Mouse (Mus musculus) CH12.LX (cell line): Measurements from ENCODE around the gene Thoc7. TPM values are rescaled to one million over a fixed set of nuclear protein-coding genes. Genes with fewer than 3 reads are reported as not detected.

Source experiments
- DNase-seq: peaks from one replicate; pipeline ENCODE4 v3.0.0-alpha.2; 2013; ENCODE audit errors: extremely low read depth
- H3K27ac ChIP-seq: 2 replicates; pipeline ENCODE4 v1.5.1; 2012; ENCODE audit warnings: low read depth, mild to moderate bottlenecking, control low read depth, moderate library complexity; ENCODE audit not compliant: insufficient read depth
- H3K27me3 ChIP-seq: replicated peaks from 2 replicates; pipeline ENCODE3; 2012; ENCODE audit warnings: inconsistent platforms
- H3K36me3 ChIP-seq, 2 experiments: replicated peaks in 1 of 2; 2 replicates each; pipeline versions ENCODE3 to v1.6.1; 2012; ENCODE audit warnings: inconsistent platforms in 1 of 2, low read length in 1 of 2, mild to moderate bottlenecking in 1 of 2, mixed read lengths in 1 of 2, moderate library complexity in 1 of 2; ENCODE audit not compliant: control insufficient read depth in 1 of 2, insufficient read depth in 1 of 2
- H3K4me1 ChIP-seq, 2 experiments: 2 replicates each; pipeline ENCODE4 v1.6.1; 2012; ENCODE audit warnings: inconsistent platforms in 1 of 2, moderate library complexity in 1 of 2; ENCODE audit not compliant: insufficient read depth in 2 of 2, control insufficient read depth in 1 of 2
- H3K4me2 ChIP-seq: 2 replicates; pipeline ENCODE4 v1.6.1; 2012; ENCODE audit warnings: low read depth, mild to moderate bottlenecking, control low read depth; ENCODE audit not compliant: poor library complexity, insufficient read depth, severe bottlenecking
- H3K4me3 ChIP-seq, 3 experiments: fragments of 150-350 bp in 1 of 3; sonication (generic) in 1 of 3; replicated peaks in 1 of 3; 2 replicates each; pipeline versions ENCODE3 to v1.5.1; 2011 to 2012; ENCODE audit warnings: low read depth in 2 of 3, low read length in 2 of 3, mild to moderate bottlenecking in 2 of 3, moderate library complexity in 2 of 3, control low read depth in 1 of 3, improper control_type of control experiment in 1 of 3, inconsistent platforms in 1 of 3, mixed read lengths in 1 of 3; ENCODE audit not compliant: poor library complexity in 1 of 3
- H3K79me2 ChIP-seq: replicated peaks from 2 replicates; pipeline ENCODE4 v1.6.1; 2012; ENCODE audit warnings: mild to moderate bottlenecking, moderate library complexity; ENCODE audit not compliant: control insufficient read depth, poor library complexity, insufficient read depth, severe bottlenecking; ENCODE audit errors: extremely low read depth
- H3K9ac ChIP-seq: 2 replicates; pipeline ENCODE4 v1.6.1; 2012; ENCODE audit warnings: low read depth, mild to moderate bottlenecking, control low read depth, moderate library complexity; ENCODE audit not compliant: insufficient read depth
- H3K9me3 ChIP-seq: replicated peaks from 2 replicates; pipeline ENCODE3; 2012; ENCODE audit warnings: low read length, inconsistent platforms, mixed read lengths
- CHD2 ChIP-seq: IDR thresholded peaks from 2 replicates; pipeline ENCODE4 v1.6.1; 2011; ENCODE audit warnings: low read length, improper control_type of control experiment
- ELF1 ChIP-seq: IDR thresholded peaks from 2 replicates; pipeline ENCODE4 v1.6.1; 2014; ENCODE audit warnings: low read depth, mild to moderate bottlenecking, inconsistent platforms, low read length, improper control_type of control experiment
- EP300 ChIP-seq: IDR thresholded peaks from 2 replicates; pipeline ENCODE4 v1.6.1; 2011; ENCODE audit warnings: low read length, improper control_type of control experiment
- JUN ChIP-seq: IDR thresholded peaks from 2 replicates; pipeline ENCODE4 v1.6.1; 2011; ENCODE audit warnings: low read depth, mild to moderate bottlenecking, low read length, improper control_type of control experiment, moderate library complexity; ENCODE audit not compliant: insufficient read depth
- KAT2A ChIP-seq: IDR thresholded peaks from 2 replicates; pipeline ENCODE4 v1.6.1; 2012; ENCODE audit warnings: low read length, improper control_type of control experiment, inconsistent platforms; ENCODE audit not compliant: insufficient replicate concordance
- MAFK ChIP-seq: IDR thresholded peaks from 2 replicates; pipeline ENCODE4 v1.6.1; 2011; ENCODE audit warnings: low read length, improper control_type of control experiment; ENCODE audit not compliant: insufficient replicate concordance
- MAZ ChIP-seq: IDR thresholded peaks from 2 replicates; pipeline ENCODE4 v1.6.1; 2012; ENCODE audit warnings: low read depth, mild to moderate bottlenecking, inconsistent platforms, low read length, improper control_type of control experiment, moderate library complexity
- MXI1 ChIP-seq: IDR thresholded peaks from 2 replicates; pipeline ENCODE4 v1.6.1; 2011; ENCODE audit warnings: mild to moderate bottlenecking, low read depth, low read length, improper control_type of control experiment
- NELFE ChIP-seq: IDR thresholded peaks from 2 replicates; pipeline ENCODE4 v1.6.1; 2011; ENCODE audit warnings: low read depth, low read length, improper control_type of control experiment
- PAX5 ChIP-seq: IDR thresholded peaks from 2 replicates; pipeline ENCODE4 v1.6.1; 2012; ENCODE audit warnings: low read length, inconsistent platforms, mixed read lengths
- RAD21 ChIP-seq: IDR thresholded peaks from 2 replicates; pipeline ENCODE4 v1.6.1; 2011; ENCODE audit warnings: low read depth, mild to moderate bottlenecking, low read length, improper control_type of control experiment, moderate library complexity
- SIN3A ChIP-seq: IDR thresholded peaks from 2 replicates; pipeline ENCODE4 v1.6.1; 2012; ENCODE audit warnings: low read length, improper control_type of control experiment, inconsistent platforms
- SMC3 ChIP-seq: IDR thresholded peaks from 2 replicates; pipeline ENCODE4 v1.6.1; 2011; ENCODE audit warnings: low read depth, low read length, improper control_type of control experiment
- TCF12 ChIP-seq: IDR thresholded peaks from 2 replicates; pipeline ENCODE4 v1.6.1; 2014; ENCODE audit warnings: low read depth, mild to moderate bottlenecking, inconsistent platforms, low read length, improper control_type of control experiment
- USF1 ChIP-seq: IDR thresholded peaks from 2 replicates; pipeline ENCODE4 v1.6.1; 2014; ENCODE audit warnings: low read depth, mild to moderate bottlenecking, inconsistent platforms, low read length, improper control_type of control experiment
- ZKSCAN1 ChIP-seq: IDR thresholded peaks from 2 replicates; pipeline ENCODE4 v1.6.1; 2012; ENCODE audit warnings: low read depth, inconsistent platforms, low read length, improper control_type of control experiment, borderline replicate concordance
- ZMIZ1 ChIP-seq: IDR thresholded peaks from 2 replicates; pipeline ENCODE4 v1.6.1; 2012; ENCODE audit warnings: low read depth, mild to moderate bottlenecking, inconsistent platforms, low read length, improper control_type of control experiment
- dilution Hi-C: fragments of 300-500 bp; cut with MboI; formaldehyde crosslinking; loops from 2 replicates; pipeline ENCODE4 v1.14.3; 2020; ENCODE audit warnings: low sequenced_read_pairs; ENCODE audit not compliant: extremely low pct_unique_long_range_greater_than_20kb, extremely low pct_ligation_motif_present
- in situ Hi-C: fragments of 300-500 bp; cut with MboI; formaldehyde crosslinking; loops from 3 replicates; pipeline ENCODE4 v1.14.3; 2019; ENCODE audit warnings: low sequenced_read_pairs, low pct_ligation_motif_present, low pct_unique_long_range_greater_than_20kb, mixed read lengths
- polyA plus RNA-seq: library from polyadenylated mRNA; unstranded; fragments of >175 nt; gene quantifications from 2 replicates; pipeline ENCODE4 v1.2.1, GENCODE M21; 2012; ENCODE audit warnings: low read depth; ENCODE audit not compliant: insufficient read length
- total RNA-seq, 2 experiments: library from RNA; depleted of rRNA; stranded (reverse); fragments of 300-350 nt in 1 of 2; fragments of >200 nt in 1 of 2; gene quantifications; 2 replicates each; pipeline ENCODE4 v1.2.3; 2012 to 2014

The Thoc7 gene
- total and polyA plus RNA-seq, 3 experiments, result 98.6 to 209 (median 162) TPM

GRCm38 (mm10) chr14:13971644-13972234, 10.1 kb upstream of the Thoc7 start:
- H3K36me3 ChIP-seq, result no peaks in the 10 kb centered on the region
- in situ Hi-C loops, result no loop called here
- no peaks in the 10 kb centered on the region for H3K9me3 ChIP-seq
- no peak for DNase-seq
- no peak overlapping the region for H3K27ac ChIP-seq
- no peak overlapping the region for H3K4me3 ChIP-seq
- H3K27me3 ChIP-seq, result no peaks in the 10 kb centered on the region
- H3K4me2 ChIP-seq, result no peak overlapping the region
- no peaks in the 10 kb centered on the region for H3K4me1 ChIP-seq
- dilution Hi-C loops, result no loop called here
- H3K9ac ChIP-seq, result no peak overlapping the region
- TF ChIP-seq NELFE (no peak), USF1 (no peak), ZKSCAN1 (no peak), MAFK (no peak)
- no peaks in the 10 kb centered on the region for H3K79me2 ChIP-seq

GRCm38 (mm10) chr14:13970513-13970912, 8.9 kb upstream of the Thoc7 start:
- Histone ChIP-seq H3K4me3 (no peak overlapping the region), H3K36me3 (no peaks in the 10 kb centered on the region), H3K79me2 (no peaks in the 10 kb centered on the region), H3K27ac (no peak overlapping the region), H3K9ac (no peak overlapping the region), H3K4me2 (no peak overlapping the region), H3K27me3 (no peaks in the 10 kb centered on the region), H3K4me1 (no peaks in the 10 kb centered on the region), H3K9me3 (no peaks in the 10 kb centered on the region)
- TF ChIP-seq MXI1 (no peak), CHD2 (no peak), RAD21 (no peak), ZMIZ1 (no peak), MAZ (no peak)
- DNase-seq, result no peak
- in situ Hi-C loops (no loop called here), dilution Hi-C loops (no loop called here)

- H3K4me2 ChIP-seq, result no peak overlapping the region
- dilution Hi-C loops, result no loop called here
Measured at GRCm38 (mm10) chr14:13968476-13968875, 6.8 kb upstream of the Thoc7 start.

More at GRCm38 (mm10) chr14:13968476-13968875, 6.8 kb upstream of the Thoc7 start:
- Histone ChIP-seq H3K27me3 (no peaks in the 10 kb centered on the region), H3K9ac (no peak overlapping the region), H3K9me3 (no peaks in the 10 kb centered on the region), H3K4me3 (no peak overlapping the region), H3K36me3 (no peaks in the 10 kb centered on the region), H3K79me2 (no peaks in the 10 kb centered on the region), H3K4me1 (no peaks in the 10 kb centered on the region), H3K27ac (no peak overlapping the region)
- in situ Hi-C loops, result no loop called here
- TF ChIP-seq PAX5 (no peak), TCF12 (no peak), KAT2A (no peak), JUN (no peak), EP300 (no peak), ELF1 (no peak), SIN3A (no peak), MAZ (no peak), SMC3 (no peak)
- no peak for DNase-seq
